Mouse (Mus musculus): Measurements from ENCODE around the gene Slc43a2.

Slc43a2 gene

GRCm38 (mm10) chr11:75531469-75532242 lies at the start of gene Slc43a2:
Slc43a2 (plus strand) TSS chr11:75531694.
- peak; percentile 98 for DNase-seq (ENCODE audit: low read depth, low spot score)

GRCm38 (mm10) chr11:75486192-75486591 lies 45.3 kb upstream of the Slc43a2 start:
- no peak for DNase-seq (ENCODE audit: low read depth, low spot score)

DNA sequence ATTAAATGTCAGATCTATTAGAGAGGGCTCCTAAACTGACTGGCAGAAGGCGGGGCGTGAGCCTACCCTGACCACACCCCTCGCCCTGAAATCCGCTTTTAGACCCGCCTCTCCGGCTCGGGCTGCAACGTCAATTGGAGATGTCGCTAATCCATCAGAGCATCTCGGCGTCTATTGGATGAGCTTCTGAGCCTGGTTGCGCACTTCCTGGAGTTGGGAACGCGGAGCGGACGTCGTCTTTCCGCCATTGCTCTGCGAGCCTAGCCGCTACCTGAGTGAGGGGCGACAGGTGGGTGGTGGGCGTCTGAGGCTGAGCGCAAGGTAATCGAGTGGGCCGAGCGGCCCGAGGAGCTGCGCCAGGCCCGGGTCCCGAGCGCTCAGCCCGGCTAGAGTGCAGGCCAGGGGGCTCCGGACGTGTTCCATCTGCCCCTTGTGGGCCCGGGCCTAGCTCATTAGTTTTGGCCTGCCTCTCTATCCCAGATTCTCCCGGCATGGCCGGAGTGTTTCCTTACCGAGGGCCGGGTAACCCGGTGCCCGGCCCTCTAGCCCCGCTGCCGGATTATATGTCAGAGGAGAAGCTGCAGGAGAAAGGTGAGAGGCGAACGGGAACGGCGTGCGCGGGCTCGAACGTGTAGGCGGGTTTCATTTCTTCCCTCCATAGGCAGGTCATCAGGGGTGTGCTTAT lies 44.8 kb upstream of the Slc43a2 start, which contains the start of gene Prpf8:
TSS of gene Prpf8 (plus strand) at position 216 of the 685 bp plus-strand sequence.
- DNase-seq (ENCODE audit: low read depth, low spot score), result peak; percentile 98

DNA sequence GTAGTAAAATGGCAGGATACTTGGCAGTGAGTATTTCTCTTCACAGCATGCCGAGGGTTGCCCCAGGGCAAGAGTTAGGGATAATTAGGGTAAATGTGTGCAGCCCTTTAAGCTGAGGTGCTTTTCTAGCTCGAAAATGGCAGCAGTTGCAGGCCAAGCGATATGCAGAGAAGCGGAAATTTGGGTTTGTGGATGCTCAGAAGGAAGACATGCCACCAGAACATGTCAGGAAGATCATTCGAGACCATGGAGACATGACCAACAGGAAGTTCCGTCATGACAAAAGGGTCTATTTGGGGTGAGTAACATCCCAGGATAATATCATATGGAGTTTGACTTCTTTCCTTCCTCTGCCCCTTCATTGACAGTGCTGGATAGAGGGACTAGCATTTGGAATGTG lies 44.0 kb upstream of the Slc43a2 start:
- no peak for DNase-seq (ENCODE audit: low read depth, low spot score)

DNA sequence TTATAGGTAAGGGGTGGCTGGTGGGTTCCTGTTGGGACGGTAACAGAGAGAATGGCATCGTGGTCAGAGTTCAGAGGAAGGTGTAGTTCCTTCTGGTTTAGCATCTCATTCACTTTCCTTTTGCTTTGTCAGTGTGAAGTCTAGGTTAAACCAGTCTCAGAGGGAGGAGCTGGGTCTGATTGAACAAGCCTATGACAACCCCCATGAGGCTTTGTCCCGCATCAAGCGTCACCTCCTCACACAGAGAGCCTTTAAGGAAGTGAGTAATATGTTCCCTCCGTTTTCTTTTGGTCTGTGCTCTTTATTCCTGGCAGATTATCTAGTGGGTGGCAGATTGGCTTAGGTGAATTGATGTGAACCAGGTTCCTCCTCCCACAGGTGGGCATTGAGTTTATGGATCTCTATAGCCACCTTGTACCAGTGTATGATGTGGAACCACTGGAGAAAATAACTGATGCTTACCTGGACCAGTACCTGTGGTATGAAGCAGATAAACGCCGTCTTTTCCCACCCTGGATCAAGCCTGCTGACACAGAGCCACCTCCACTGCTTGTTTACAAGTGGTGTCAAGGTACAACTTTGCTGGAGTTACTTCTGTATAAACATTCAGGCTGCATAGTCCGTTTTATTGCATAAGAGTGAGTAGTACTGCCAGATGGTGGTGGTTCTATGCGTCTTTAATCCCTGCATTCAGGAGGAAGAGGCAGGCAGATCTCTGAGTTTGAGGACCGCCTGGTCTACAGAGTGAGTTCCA lies 37.0 kb upstream of the Slc43a2 start:
- DNase-seq (ENCODE audit: low read depth, low spot score), result no peak

- no peak for DNase-seq (ENCODE audit: low read depth, low spot score)
Measured at GRCm38 (mm10) chr11:75498126-75498525, 33.4 kb upstream of the Slc43a2 start.

- no peak for DNase-seq (ENCODE audit: low read depth, low spot score)
Measured at GRCm38 (mm10) chr11:75508162-75508561, 23.3 kb upstream of the Slc43a2 start.

DNA sequence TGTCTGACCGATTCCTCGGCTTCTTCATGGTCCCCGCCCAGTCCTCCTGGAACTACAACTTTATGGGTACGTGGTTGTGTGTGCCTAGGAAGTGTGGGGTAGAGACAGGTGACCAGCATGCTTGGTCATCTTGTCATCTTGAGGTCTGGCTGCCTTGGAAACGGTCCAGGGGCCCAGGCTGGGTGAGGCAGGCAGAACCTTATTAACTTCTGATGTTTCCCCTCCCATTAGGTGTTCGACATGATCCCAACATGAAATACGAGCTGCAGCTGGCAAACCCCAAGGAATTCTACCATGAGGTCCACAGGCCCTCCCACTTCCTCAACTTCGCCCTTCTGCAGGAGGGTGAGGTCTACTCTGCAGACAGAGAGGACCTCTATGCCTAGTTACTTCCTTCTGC lies 22.6 kb upstream of the Slc43a2 start:
- no peak for DNase-seq (ENCODE audit: low read depth, low spot score)

DNA sequence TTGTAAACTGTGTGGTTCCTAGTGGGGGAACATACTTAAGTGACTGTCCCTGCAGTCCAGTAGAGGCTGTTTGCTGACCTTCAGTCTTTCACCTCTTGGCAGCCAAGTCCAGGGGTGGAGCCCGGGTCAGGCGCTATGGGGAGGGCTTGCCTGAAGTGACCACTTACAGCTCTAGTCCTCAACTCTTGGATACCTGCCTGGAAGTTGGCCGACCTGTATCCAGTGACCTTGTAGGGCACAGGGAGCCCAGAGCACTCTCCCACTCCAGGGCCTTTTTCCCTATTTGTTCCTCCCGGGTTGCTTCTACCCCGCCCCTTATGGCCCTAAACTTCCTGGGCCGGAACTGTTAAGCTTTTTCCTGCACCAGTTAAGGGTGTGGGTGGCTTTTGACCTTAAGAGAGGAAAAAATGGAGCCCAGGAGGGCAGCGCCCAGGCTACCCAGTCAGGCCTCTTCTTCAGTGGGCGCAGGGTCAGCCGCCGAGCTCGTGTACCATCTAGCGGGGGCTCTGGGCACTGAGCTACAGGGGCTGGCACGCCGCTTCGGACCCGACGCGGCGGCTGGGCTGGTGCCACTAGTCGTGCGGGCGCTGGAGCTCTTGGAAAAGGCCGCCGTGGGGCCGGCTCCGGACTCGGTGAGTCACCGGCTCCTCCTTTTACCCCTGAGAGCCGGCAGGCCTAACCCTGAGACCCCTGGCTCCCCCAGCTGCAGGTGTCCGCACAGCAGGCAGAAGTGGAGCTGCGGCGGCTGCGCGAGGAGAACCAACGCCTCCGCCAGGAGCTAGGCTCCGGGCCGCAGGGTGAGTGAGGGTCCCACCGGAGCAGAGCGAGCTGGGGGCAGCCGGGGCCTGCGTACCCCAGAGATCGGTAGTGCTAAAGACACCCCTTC lies 21.5 kb upstream of the Slc43a2 start, which contains the start of gene Rilp:
TSS of gene Rilp (plus strand) at position 354 of the 886 bp plus-strand sequence.
- DNase-seq (ENCODE audit: low read depth, low spot score), result no peak

DNA sequence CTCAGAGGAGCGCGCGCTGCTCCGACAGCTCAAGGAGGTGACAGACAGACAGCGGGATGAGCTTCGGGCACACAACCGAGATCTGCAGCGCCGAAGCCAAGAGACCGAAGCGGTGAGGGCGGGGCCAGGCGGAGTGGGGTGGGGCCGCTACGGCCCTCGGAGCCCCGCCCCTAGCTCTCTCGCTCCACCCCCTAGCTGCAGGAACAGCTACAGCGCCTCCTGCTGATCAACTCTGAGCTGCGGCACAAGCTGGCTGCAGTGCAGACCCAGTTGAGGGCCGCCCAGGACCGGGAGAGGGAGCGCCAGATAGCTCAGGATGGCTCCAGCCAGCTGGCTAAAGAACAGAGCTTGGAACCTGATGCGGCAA lies 20.9 kb upstream of the Slc43a2 start:
- peak; percentile 72 for DNase-seq (ENCODE audit: low read depth, low spot score)

GRCm38 (mm10) chr11:75511213-75511612 lies 20.3 kb upstream of the Slc43a2 start:
- no peak for DNase-seq (ENCODE audit: low read depth, low spot score)

- DNase-seq (ENCODE audit: low read depth, low spot score), result no peak
Measured at GRCm38 (mm10) chr11:75512301-75513018, 19.0 kb upstream of the Slc43a2 start.

DNA sequence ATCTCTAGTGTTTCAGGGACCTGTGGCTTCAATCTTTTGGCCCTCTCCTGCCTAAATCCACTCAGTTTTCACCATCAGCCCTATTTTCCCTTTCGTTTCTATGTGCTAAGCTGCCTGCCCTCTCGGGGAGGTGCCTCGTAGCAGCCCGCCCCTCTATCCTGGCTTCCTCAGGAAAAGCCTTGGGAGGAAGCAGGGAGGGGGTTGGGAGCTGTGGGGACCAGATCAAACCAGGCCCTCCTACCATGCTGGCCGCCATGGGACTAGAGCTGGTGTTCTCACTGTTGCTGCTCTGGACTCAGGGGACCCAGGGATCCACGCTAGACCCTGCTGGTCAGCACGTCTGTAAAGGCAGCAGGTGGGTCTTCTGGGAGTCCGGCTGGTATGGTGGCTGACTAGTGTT lies 18.2 kb upstream of the Slc43a2 start, which contains the start of gene Scarf1:
TSS of gene Scarf1 (plus strand) at position 205 of the 400 bp plus-strand sequence.
- no peak for DNase-seq (ENCODE audit: low read depth, low spot score)

GRCm38 (mm10) chr11:75515186-75515585 lies 16.3 kb upstream of the Slc43a2 start:
- DNase-seq (ENCODE audit: low read depth, low spot score), result no peak

GRCm38 (mm10) chr11:75519834-75520633 lies 11.5 kb upstream of the Slc43a2 start:
- no peak for DNase-seq (ENCODE audit: low read depth, low spot score)

DNA sequence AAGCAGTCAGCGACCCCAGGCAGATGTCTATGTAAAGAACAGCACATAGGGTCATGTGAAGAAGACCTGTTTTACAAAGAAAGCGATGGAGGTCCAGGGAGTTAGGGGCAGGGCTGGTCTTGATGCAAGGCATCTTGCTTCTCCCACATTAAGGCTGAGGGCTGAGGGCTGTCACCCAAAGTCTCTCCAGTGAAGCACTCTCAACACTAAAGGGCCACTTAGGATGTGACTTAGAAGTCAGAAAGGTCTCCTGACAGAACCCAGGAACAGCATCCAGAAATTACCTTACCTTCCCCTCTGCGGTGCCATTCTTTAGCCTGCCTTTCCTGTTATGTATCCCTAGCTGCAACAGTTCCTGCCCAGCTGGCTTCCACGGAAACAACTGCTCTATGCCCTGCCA lies 9.9 kb upstream of the Slc43a2 start:
- no peak for DNase-seq (ENCODE audit: low read depth, low spot score)

GRCm38 (mm10) chr11:75522793-75523192 lies 8.7 kb upstream of the Slc43a2 start:
- DNase-seq (ENCODE audit: low read depth, low spot score), result no peak

GRCm38 (mm10) chr11:75525531-75526125 lies 5.9 kb upstream of the Slc43a2 start:
- DNase-seq (ENCODE audit: low read depth, low spot score), result no peak

GRCm38 (mm10) chr11:75526943-75527342 lies 4.6 kb upstream of the Slc43a2 start:
- DNase-seq (ENCODE audit: low read depth, low spot score), result no peak
